Mouse (Mus musculus) liver, postnatal 0 days (tissue): ENCODE results near the gene Gng10.

Experiments used
- CTCF ChIP-seq: sonication (generic); IDR thresholded peaks from 2 replicates; pipeline ENCODE4 v1.5.1; 2016; ENCODE audit warnings: antibody characterized with exemption, low read depth
- EP300 ChIP-seq: IDR thresholded peaks from 2 replicates; pipeline ENCODE4 v1.6.1; 2016; ENCODE audit warnings: antibody characterized with exemption, low read depth, mild to moderate bottlenecking

- TF ChIP-seq CTCF (no peak), EP300 (no peak)
Measured at GRCm38 (mm10) chr4:58997081-58997480, 37.8 kb upstream of the Gng10 start.
